Mouse (Mus musculus): ENCODE data around the gene Dclk1.

DNA sequence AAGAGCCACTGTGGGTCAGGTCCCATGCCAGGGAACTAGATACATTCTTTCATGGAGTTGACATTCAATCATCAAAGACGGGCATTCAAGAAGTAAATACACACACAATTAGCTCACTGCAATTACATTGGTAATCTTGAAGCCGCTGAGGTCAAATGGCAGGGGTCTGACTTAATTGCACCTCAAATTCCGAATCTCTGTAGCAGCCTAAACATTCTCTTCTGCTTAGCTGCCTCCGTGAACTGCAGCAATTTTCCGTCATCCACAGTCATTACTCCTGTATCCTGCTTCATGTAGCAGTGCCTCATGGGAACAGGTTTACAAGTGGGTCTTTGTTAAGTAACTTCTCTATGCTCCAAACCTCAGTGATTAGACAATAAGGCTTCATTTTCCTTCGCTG lies 249.9 kb downstream of the Dclk1 start:
- TF ChIP-seq CTCF (IDR thresholded peaks at IDR 0.05; ENCODE audit: control insufficient read depth, insufficient read depth, insufficient read length) = no peak
- TF ChIP-seq FOSL1 (IDR thresholded peaks at IDR 0.05; ENCODE audit: insufficient read depth, low read length, poor library complexity, severe bottlenecking) = no peak
